ENCODE assay signal across 7 mouse cellular contexts in the genomic region with DNA sequence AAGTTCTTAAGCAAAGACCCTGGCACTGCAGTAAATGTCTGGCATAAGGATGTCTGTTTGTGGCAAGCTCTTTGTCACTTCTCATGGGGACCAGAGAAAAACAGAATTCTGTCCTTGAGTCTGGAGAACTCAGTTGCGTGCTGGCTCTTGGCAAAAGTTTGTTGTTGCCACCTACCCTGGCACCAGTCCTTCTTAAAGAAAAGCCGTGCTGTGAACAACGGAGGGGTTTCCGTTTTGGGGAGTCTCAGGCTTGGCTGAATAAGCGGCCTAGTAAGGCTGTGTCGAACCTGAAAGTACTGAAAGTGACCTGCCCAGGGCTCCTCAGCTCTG. TPM values are rescaled to one million over a fixed set of nuclear protein-coding genes. Genes with fewer than 3 reads are reported as not detected.
A peak's percentile ranks its signal among the peaks of the same experiment; 100 is the strongest.
DNase-seq lines count a peak whose midpoint lies in the region; ATAC-seq and TF ChIP-seq lines count a peak whose summit lies in the region.

No protein-coding gene starts in this region.

- no peaks in the 10 kb centered on the region for H3K27me3 ChIP-seq in hindbrain, embryonic 11.5 days (ENCODE audit: control insufficient read depth, insufficient read depth, low read length)
- no peaks in the 10 kb centered on the region; the same call in 1 of the 2 replicates for H3K27me3 ChIP-seq in hindbrain, embryonic 16.5 days (replicated peaks; ENCODE audit: control insufficient read depth, insufficient read depth, low read length)
- H3K27me3 ChIP-seq in embryonic facial prominence, embryonic 14.5 days (replicated peaks; ENCODE audit: control insufficient read depth, insufficient read depth, low read length): no peaks in the 10 kb centered on the region
- peaks cover 4% of the 10 kb centered on the region; the same call in 1 of the 2 replicates for H3K27me3 ChIP-seq in liver, embryonic 11.5 days (replicated peaks; ENCODE audit: control insufficient read depth, insufficient read depth, low read length)

- H3K4me2 ChIP-seq in hindbrain, embryonic 11.5 days (replicated peaks; ENCODE audit: low read depth, low read length): no peak overlapping the region
- no peak overlapping the region for H3K4me2 ChIP-seq in hindbrain, embryonic 16.5 days (ENCODE audit: low read length)
- H3K4me2 ChIP-seq in embryonic facial prominence, embryonic 14.5 days (ENCODE audit: low read depth, low read length): no peak overlapping the region
- no peak overlapping the region for H3K4me2 ChIP-seq in liver, embryonic 11.5 days

- H3K27ac ChIP-seq in hindbrain, embryonic 11.5 days (ENCODE audit: low read depth, low read length): peak overlapping the region; percentile 72
- H3K27ac ChIP-seq in hindbrain, embryonic 16.5 days (ENCODE audit: low read depth, low read length): no peak overlapping the region
- peak overlapping the region; percentile 51; the same call in 1 of the 2 replicates for H3K27ac ChIP-seq in ES-E14 (ENCODE audit: insufficient read depth, low read depth, low read length, poor library complexity, severe bottlenecking)
- peak overlapping the region; percentile 80 for H3K27ac ChIP-seq in embryonic facial prominence, embryonic 14.5 days (replicated peaks; ENCODE audit: low read depth, low read length)
- H3K27ac ChIP-seq in liver, embryonic 11.5 days (ENCODE audit: low read depth, low read length): peak overlapping the region; percentile 83

- H3K36me3 ChIP-seq in hindbrain, embryonic 11.5 days (ENCODE audit: control insufficient read depth, insufficient read depth, low read length): no peaks in the 10 kb centered on the region
- H3K36me3 ChIP-seq in hindbrain, embryonic 16.5 days (ENCODE audit: control insufficient read depth, insufficient read depth, low read length): no peaks in the 10 kb centered on the region
- no peaks in the 10 kb centered on the region; the same call in 1 of the 2 replicates for H3K36me3 ChIP-seq in ES-E14 (ENCODE audit: control insufficient read depth, insufficient read depth, low read length, poor library complexity, severe bottlenecking)
- no peaks in the 10 kb centered on the region for H3K36me3 ChIP-seq in embryonic facial prominence, embryonic 14.5 days (ENCODE audit: control insufficient read depth, insufficient read depth, low read length)
- no peaks in the 10 kb centered on the region for H3K36me3 ChIP-seq in liver, embryonic 11.5 days (ENCODE audit: control insufficient read depth, insufficient read depth, low read length)

- WGBS in hindbrain, embryonic 11.5 days: 33% methylated on average over 6 of the region's 6 CpGs
- WGBS in hindbrain, embryonic 16.5 days: 38% methylated on average over 6 of the region's 6 CpGs
- WGBS in embryonic facial prominence, embryonic 14.5 days: 34% methylated on average over 6 of the region's 6 CpGs
- whole genome bisulfite sequencing in liver, embryonic 11.5 days: 32% methylated on average over 6 of the region's 6 CpGs

- no peak overlapping the region for H3K4me3 ChIP-seq in hindbrain, embryonic 11.5 days (ENCODE audit: low read depth, low read length)
- no peak overlapping the region for H3K4me3 ChIP-seq in hindbrain, embryonic 16.5 days (ENCODE audit: low read length)
- H3K4me3 ChIP-seq in ES-E14 (ENCODE audit: insufficient read depth in 1 of 2, low read depth in 1 of 2, low read length in 2 of 2, poor library complexity in 1 of 2, severe bottlenecking in 1 of 2): no peak overlapping the region
- H3K4me3 ChIP-seq in embryonic facial prominence, embryonic 14.5 days (ENCODE audit: low read depth, low read length): no peak overlapping the region
- H3K4me3 ChIP-seq in liver, embryonic 11.5 days (ENCODE audit: low read depth, low read length): no peak overlapping the region

- in situ Hi-C loops in ES-E14 (cut with MboI; ENCODE audit: low sequenced_read_pairs in 2 of 2, unreplicated experiment in 2 of 2): no loop called here

- peaks cover 20% of the 10 kb centered on the region for H3K4me1 ChIP-seq in hindbrain, embryonic 11.5 days (replicated peaks; ENCODE audit: control insufficient read depth, insufficient read depth, low read length)
- no peaks in the 10 kb centered on the region; the same call in 1 of the 2 replicates for H3K4me1 ChIP-seq in hindbrain, embryonic 16.5 days (ENCODE audit: control insufficient read depth, insufficient read depth, low read depth, low read length)
- H3K4me1 ChIP-seq in ES-E14 (ENCODE audit: control insufficient read depth in 2 of 2, insufficient read depth in 2 of 2, low read length in 2 of 2, poor library complexity in 1 of 2): peaks cover 19 to 26% of the 10 kb centered on the region in 2 experiments
- peaks cover 71% of the 10 kb centered on the region for H3K4me1 ChIP-seq in embryonic facial prominence, embryonic 14.5 days (ENCODE audit: control insufficient read depth, insufficient read depth, low read length)
- H3K4me1 ChIP-seq in liver, embryonic 11.5 days (replicated peaks; ENCODE audit: control insufficient read depth, insufficient read depth, low read length): peaks cover 57% of the 10 kb centered on the region

- ATAC-seq in hindbrain, embryonic 11.5 days (ENCODE audit: low FRiP score): no peak
- ATAC-seq in hindbrain, embryonic 16.5 days: no peak
- no peak for ATAC-seq in embryonic facial prominence, embryonic 14.5 days (ENCODE audit: low read depth)
- ATAC-seq in liver, embryonic 11.5 days (replicated peaks; ENCODE audit: low FRiP score): no peak

- H3K9me3 ChIP-seq in hindbrain, embryonic 11.5 days (ENCODE audit: control insufficient read depth, low read length): no peaks in the 10 kb centered on the region
- no peaks in the 10 kb centered on the region for H3K9me3 ChIP-seq in hindbrain, embryonic 16.5 days (ENCODE audit: control insufficient read depth, low read length)
- H3K9me3 ChIP-seq in ES-E14 (ENCODE audit: control insufficient read depth, insufficient read depth, low read depth, low read length): no peaks in the 10 kb centered on the region; the same call in 1 of the 2 replicates
- H3K9me3 ChIP-seq in embryonic facial prominence, embryonic 14.5 days (ENCODE audit: control insufficient read depth, low read length): no peaks in the 10 kb centered on the region
- H3K9me3 ChIP-seq in liver, embryonic 11.5 days (ENCODE audit: control insufficient read depth, low read length): no peaks in the 10 kb centered on the region

- no peak for DNase-seq in hindbrain, embryonic 11.5 days (ENCODE audit: low spot score)
- no peak for DNase-seq in ES-E14 (ENCODE audit: low read depth, low spot score)
- DNase-seq in embryonic facial prominence, embryonic 14.5 days (ENCODE audit: low spot score): no peak
- no peak for DNase-seq in liver, embryonic 11.5 days (ENCODE audit: low spot score)
- DNase-seq in cerebellum, adult 18-20 months: no peak
- no peak for DNase-seq in thymus, adult 18-20 months

- H3K9ac ChIP-seq in hindbrain, embryonic 11.5 days (ENCODE audit: low read depth, low read length): no peak overlapping the region
- no peak overlapping the region for H3K9ac ChIP-seq in hindbrain, embryonic 16.5 days (ENCODE audit: low read depth, low read length)
- no peak overlapping the region for H3K9ac ChIP-seq in ES-E14 (ENCODE audit: insufficient read depth, low read depth, low read length, poor library complexity, severe bottlenecking)
- H3K9ac ChIP-seq in embryonic facial prominence, embryonic 14.5 days (ENCODE audit: low read depth, low read length): 0 out of 2 replicates have a peak overlapping the region, but pooled peaks have one; percentile 3
- peak overlapping the region; percentile 23 for H3K9ac ChIP-seq in liver, embryonic 11.5 days (ENCODE audit: low read depth, low read length)

TF ChIP-seq in ES-E14, 5 proteins besides CTCF, POLR2A, EP300 and RAD21:
- TF ChIP-seq MAFK (IDR thresholded peaks at IDR 0.05; ENCODE audit: insufficient read depth, low read depth, low read length): no peak
- TF ChIP-seq CHD2 (IDR thresholded peaks at IDR 0.05; ENCODE audit: low read depth, low read length): no peak
- TF ChIP-seq HCFC1 (IDR thresholded peaks at IDR 0.05; ENCODE audit: borderline replicate concordance, insufficient read depth, low read length): no peak
- no peak for TF ChIP-seq ZNF384 (IDR thresholded peaks at IDR 0.05; ENCODE audit: low read depth, low read length)
- TF ChIP-seq ZC3H11A (IDR thresholded peaks at IDR 0.05; ENCODE audit: borderline replicate concordance, low read depth, low read length): no peak

RNA-seq across cellular contexts. Expression of gene Fignl1, which starts 24.0 kb away (rescaled TPM):
- 66.4 and 73.5 TPM in 2 replicates for polyA plus RNA-seq in hindbrain, embryonic 11.5 days (2014; fragmentation: Nextera tagmentation; extraction: Ambion mirVana)
- 12.4 and 13.5 TPM in 2 replicates for polyA plus RNA-seq in hindbrain, embryonic 16.5 days (2015; fragmentation: Nextera tagmentation; extraction: Ambion mirVana)
- 33.8 and 49.6 TPM in 2 replicates for total RNA-seq in ES-E14 (2012; rRNA removed)
- polyA plus RNA-seq in embryonic facial prominence, embryonic 14.5 days (2014; fragmentation: Nextera tagmentation; extraction: Ambion mirVana): 45.5 and 55.6 TPM in 2 replicates
- polyA plus RNA-seq in liver, embryonic 11.5 days (2014; fragmentation: Nextera tagmentation; extraction: Ambion mirVana): 122 and 151 TPM in 2 replicates

Comparison
In these comparisons a context has a peak if more than half of its experiments do, and no peak if none do; other contexts are left out.
1. H3K9ac ChIP-seq: peak in embryonic facial prominence, embryonic 14.5 days (single experiment) and liver, embryonic 11.5 days (single experiment); none in hindbrain, embryonic 11.5 days (single experiment), hindbrain, embryonic 16.5 days (single experiment) and ES-E14 (single experiment).